Mouse (Mus musculus) right cerebral cortex, adult 18-20 months (tissue): ENCODE results near the gene Ern1.
A peak's percentile ranks its signal among the peaks of the same experiment; 100 is the strongest.

ENCODE experiments used
- DNase-seq: peaks from one replicate; pipeline ENCODE4 v3.0.0; 2022; ENCODE audit warnings: mixed read lengths

Gene Ern1

GRCm38 (mm10) chr11:106487733-106488115 is at the start of gene Ern1:
TSS of gene Ern1 (minus strand) at chr11:106487852.
- DNase-seq: peak; percentile 95

GRCm38 (mm10) chr11:106536253-106536912 is 48.7 kb upstream of the Ern1 start:
- peak; percentile 28 for DNase-seq

GRCm38 (mm10) chr11:106535660-106536252 is 48.1 kb upstream of the Ern1 start:
- no peak for DNase-seq

GRCm38 (mm10) chr11:106532248-106532790 is 44.7 kb upstream of the Ern1 start:
- DNase-seq: no peak

GRCm38 (mm10) chr11:106529786-106530185 is 42.1 kb upstream of the Ern1 start:
- no peak for DNase-seq

GRCm38 (mm10) chr11:106529113-106529512 is 41.5 kb upstream of the Ern1 start:
- DNase-seq: no peak

- no peak for DNase-seq
Measured at GRCm38 (mm10) chr11:106527926-106528325, 40.3 kb upstream of the Ern1 start.

GRCm38 (mm10) chr11:106527147-106527821 is 39.6 kb upstream of the Ern1 start:
- DNase-seq: no peak

GRCm38 (mm10) chr11:106522538-106522937 is 34.9 kb upstream of the Ern1 start:
- no peak for DNase-seq

GRCm38 (mm10) chr11:106521612-106522011 is 34.0 kb upstream of the Ern1 start:
- no peak for DNase-seq

- DNase-seq: no peak
Measured at GRCm38 (mm10) chr11:106520404-106520803, 32.8 kb upstream of the Ern1 start.

GRCm38 (mm10) chr11:106519519-106519918 is 31.9 kb upstream of the Ern1 start:
- DNase-seq: no peak

GRCm38 (mm10) chr11:106518391-106518790 is 30.7 kb upstream of the Ern1 start:
- no peak for DNase-seq

GRCm38 (mm10) chr11:106515079-106515745 is 27.6 kb upstream of the Ern1 start:
- peak; percentile 35 for DNase-seq

GRCm38 (mm10) chr11:106514446-106514845 is 26.8 kb upstream of the Ern1 start:
- no peak for DNase-seq

- DNase-seq: peak; percentile 61
Measured at GRCm38 (mm10) chr11:106513166-106513565, 25.5 kb upstream of the Ern1 start.

- DNase-seq: no peak
Measured at GRCm38 (mm10) chr11:106512006-106512390, 24.3 kb upstream of the Ern1 start.

GRCm38 (mm10) chr11:106511236-106512005 is 23.8 kb upstream of the Ern1 start:
- no peak for DNase-seq

GRCm38 (mm10) chr11:106507638-106508037 is 20.0 kb upstream of the Ern1 start:
- no peak for DNase-seq

GRCm38 (mm10) chr11:106506211-106506610 is 18.6 kb upstream of the Ern1 start:
- no peak for DNase-seq

- DNase-seq: no peak
Measured at GRCm38 (mm10) chr11:106504129-106504528, 16.5 kb upstream of the Ern1 start.

GRCm38 (mm10) chr11:106503425-106503717 is 15.7 kb upstream of the Ern1 start:
- peak; percentile 84 for DNase-seq
